Mouse (Mus musculus) mature B cell (primary cell): Measurements from ENCODE around the gene Pex11a.
"Not testable (repeated sequence)": the region's sequence is repeated elsewhere in the genome, so short reads cannot be mapped to it uniquely, and the experiment has no call there.

ENCODE experiments used
- in situ Hi-C: fragments of 300-500 bp; cut with MboI; formaldehyde crosslinking; loops from 2 replicates; pipeline ENCODE4 v1.14.3; 2019

The Pex11a gene

GRCm38 (mm10) chr7:79742659-79743536 is at the start of gene Pex11a, which contains the start of gene Wdr93:
TSS of gene Pex11a (minus strand) at chr7:79743131.
TSS of gene Wdr93 (plus strand) at chr7:79743163.
- in situ Hi-C loops: no loop called here

GRCm38 (mm10) chr7:79789812-79790211 is 46.9 kb upstream of the Pex11a start:
- in situ Hi-C loops: not testable (repeated sequence)

GRCm38 (mm10) chr7:79786295-79786694 is 43.4 kb upstream of the Pex11a start:
- in situ Hi-C loops: no loop called here

- in situ Hi-C loops: no loop called here
These were observed 39.6 kb upstream of the Pex11a start for GRCm38 (mm10) chr7:79782516-79782855.

GRCm38 (mm10) chr7:79781826-79782515 is 39.0 kb upstream of the Pex11a start:
- in situ Hi-C loops: no loop called here

GRCm38 (mm10) chr7:79780647-79781626 is 38.0 kb upstream of the Pex11a start:
- in situ Hi-C loops: no loop called here

GRCm38 (mm10) chr7:79771561-79772512 is 28.9 kb upstream of the Pex11a start:
- in situ Hi-C loops: no loop called here

GRCm38 (mm10) chr7:79769664-79770063 is 26.7 kb upstream of the Pex11a start:
- in situ Hi-C loops: no loop called here

GRCm38 (mm10) chr7:79765991-79766390 is 23.1 kb upstream of the Pex11a start:
- in situ Hi-C loops: no loop called here

GRCm38 (mm10) chr7:79762106-79762505 is 19.2 kb upstream of the Pex11a start:
- in situ Hi-C loops: no loop called here

- in situ Hi-C loops: no loop called here
These were observed 18.4 kb upstream of the Pex11a start for GRCm38 (mm10) chr7:79761124-79761876.

- in situ Hi-C loops: no loop called here
These were observed 16.8 kb upstream of the Pex11a start for GRCm38 (mm10) chr7:79759766-79760165.

GRCm38 (mm10) chr7:79758176-79758575 is 15.2 kb upstream of the Pex11a start:
- in situ Hi-C loops: no loop called here

- in situ Hi-C loops: no loop called here
These were observed 13.4 kb upstream of the Pex11a start for GRCm38 (mm10) chr7:79756334-79756733.

- in situ Hi-C loops: no loop called here
These were observed 6.6 kb upstream of the Pex11a start for GRCm38 (mm10) chr7:79749511-79749910.

- in situ Hi-C loops: no loop called here
These were observed 4.7 kb upstream of the Pex11a start for GRCm38 (mm10) chr7:79747659-79748058.

GRCm38 (mm10) chr7:79744585-79744984 is 1.7 kb upstream of the Pex11a start:
- in situ Hi-C loops: no loop called here

- in situ Hi-C loops: no loop called here
These were observed 1.1 kb upstream of the Pex11a start for GRCm38 (mm10) chr7:79744051-79744450.

GRCm38 (mm10) chr7:79742277-79742658 is 663 bp downstream of the Pex11a start:
- in situ Hi-C loops: no loop called here

- in situ Hi-C loops: no loop called here
These were observed 2.7 kb downstream of the Pex11a start for GRCm38 (mm10) chr7:79740279-79740678.
